Mouse (Mus musculus) neural tube, embryonic 13.5 days (tissue): Measurements from ENCODE around the gene Pip4k2c. TPM values are rescaled to one million over a fixed set of nuclear protein-coding genes. Genes with fewer than 3 reads are reported as not detected.
A peak's percentile ranks its signal among the peaks of the same experiment; 100 is the strongest.
"Not testable (repeated sequence)": the region's sequence is repeated elsewhere in the genome, so short reads cannot be mapped to it uniquely, and the experiment has no call there.

Source experiments
- ATAC-seq: fragments of 200-750 bp; cut with Nextera tagmentation; 2 replicates; pipeline ENCODE4 v1.8.0; 2017; ENCODE audit warnings: low read depth, mild to moderate bottlenecking, moderate TSS enrichment, moderate library complexity
- H3K27ac ChIP-seq: fragments of 300-500 bp; sonication (generic); replicated peaks from 2 replicates; pipeline ENCODE4 v1.5.1; 2015; ENCODE audit warnings: moderate library complexity, mild to moderate bottlenecking, inconsistent platforms
- H3K27me3 ChIP-seq: fragments of 300-500 bp; sonication (generic); 2 replicates; pipeline ENCODE4 v1.6.1; 2015; ENCODE audit warnings: mild to moderate bottlenecking, inconsistent platforms
- H3K36me3 ChIP-seq: fragments of 300-500 bp; sonication (generic); 2 replicates; pipeline ENCODE4 v1.6.1; 2015; ENCODE audit warnings: mild to moderate bottlenecking, inconsistent platforms
- H3K4me1 ChIP-seq: fragments of 300-500 bp; sonication (generic); replicated peaks from 2 replicates; pipeline ENCODE4 v1.6.1; 2015; ENCODE audit warnings: inconsistent platforms
- H3K4me2 ChIP-seq: fragments of 300-500 bp; sonication (generic); 2 replicates; pipeline ENCODE4 v1.6.1; 2015; ENCODE audit warnings: inconsistent platforms, mild to moderate bottlenecking, moderate library complexity
- H3K4me3 ChIP-seq: fragments of 300-500 bp; sonication (generic); 2 replicates; pipeline ENCODE4 v1.5.1; 2015; ENCODE audit warnings: mild to moderate bottlenecking, inconsistent platforms
- H3K9ac ChIP-seq: fragments of 300-500 bp; sonication (generic); 2 replicates; pipeline ENCODE4 v1.6.1; 2015; ENCODE audit warnings: moderate library complexity, mild to moderate bottlenecking, inconsistent platforms
- H3K9me3 ChIP-seq: fragments of 300-500 bp; sonication (generic); 2 replicates; pipeline ENCODE4 v1.6.1; 2016; ENCODE audit warnings: inconsistent platforms
- WGBS: fragments of 180-500 bp; shearing (Covaris S2); methylation state at CpG from one replicate; pipeline ENCODE4 v1.1.7; 2015; 5-methylcytosine and 5-hydroxymethylcytosine counted together
- polyA plus RNA-seq: library from polyadenylated mRNA; unstranded; fragments of >200 nt; fragmentation: Nextera tagmentation; extraction: Ambion mirVana; gene quantifications from 2 replicates; pipeline ENCODE4 v1.2.1, GENCODE M21; 2015

The Pip4k2c gene
- polyA plus RNA-seq, 1 experiment from 2014 or later = 20.2 TPM

- Histone ChIP-seq H3K27ac (peak overlapping the region; percentile 95), H3K9ac (peak overlapping the region; percentile 96), H3K4me3 (peak overlapping the region; percentile 95), H3K27me3 (no peaks in the 10 kb centered on the region), H3K36me3 (peaks cover 54% of the 10 kb centered on the region), H3K4me1 (peaks cover 62% of the 10 kb centered on the region), H3K4me2 (peak overlapping the region; percentile 88), H3K9me3 (no peaks in the 10 kb centered on the region)
- peak; percentile 34 for ATAC-seq
- 18% methylated on average over 22 of the region's 22 CpGs for WGBS
Observed at GRCm38 (mm10) chr10:127194428-127195327, 16.7 kb downstream of the Pip4k2c start.

GRCm38 (mm10) chr10:127193011-127193410 lies 18.4 kb downstream of the Pip4k2c start:
- ATAC-seq = no peak
- Histone ChIP-seq H3K9me3 (no peaks in the 10 kb centered on the region), H3K4me2 (no peak overlapping the region), H3K9ac (no peak overlapping the region), H3K4me1 (peaks cover 75% of the 10 kb centered on the region), H3K27ac (no peak overlapping the region), H3K27me3 (no peaks in the 10 kb centered on the region), H3K4me3 (no peak overlapping the region), H3K36me3 (peaks cover 37% of the 10 kb centered on the region)
- 80% methylated on average over 8 of the region's 9 CpGs for WGBS

GRCm38 (mm10) chr10:127192057-127192328 lies 19.4 kb downstream of the Pip4k2c start:
- H3K4me2 ChIP-seq, ATAC-seq, H3K4me3 ChIP-seq, H3K27ac ChIP-seq, H3K9me3 ChIP-seq, H3K27me3 ChIP-seq, H3K9ac ChIP-seq: not testable (repeated sequence)
- Histone ChIP-seq H3K36me3 (peaks cover 30% of the 10 kb centered on the region), H3K4me1 (peaks cover 79% of the 10 kb centered on the region)
- 75% methylated on average over 1 of the region's 1 CpGs for WGBS

GRCm38 (mm10) chr10:127191191-127192056 lies 20.0 kb downstream of the Pip4k2c start:
- 0 out of 2 replicates have a peak overlapping the region, but pooled peaks have one; percentile 17 for H3K9ac ChIP-seq
- no peaks in the 10 kb centered on the region for H3K9me3 ChIP-seq
- ATAC-seq = no peak
- 78% methylated on average over 19 of the region's 19 CpGs for WGBS
- peaks cover 75% of the 10 kb centered on the region for H3K4me1 ChIP-seq
- H3K27me3 ChIP-seq = peaks cover 3% of the 10 kb centered on the region; the same call in 1 of the 2 replicates
- H3K36me3 ChIP-seq = peaks cover 33% of the 10 kb centered on the region
- H3K4me2 ChIP-seq = 0 out of 2 replicates have a peak overlapping the region, but pooled peaks have one; percentile 85
- no peak overlapping the region for H3K4me3 ChIP-seq
- no peak overlapping the region for H3K27ac ChIP-seq

- Histone ChIP-seq H3K4me1 (peaks cover 69% of the 10 kb centered on the region), H3K36me3 (peaks cover 39% of the 10 kb centered on the region), H3K27ac (peak overlapping the region; percentile 86), H3K27me3 (peaks cover 3% of the 10 kb centered on the region; the same call in 1 of the 2 replicates), H3K9ac (peak overlapping the region; percentile 88), H3K4me3 (peak overlapping the region; percentile 63; the same call in 1 of the 2 replicates), H3K9me3 (no peaks in the 10 kb centered on the region), H3K4me2 (peak overlapping the region; percentile 85)
- WGBS = 37% methylated on average over 14 of the region's 14 CpGs
- ATAC-seq = no peak
Observed at GRCm38 (mm10) chr10:127190398-127191190, 20.8 kb downstream of the Pip4k2c start.

- peak within 1 kb of the TSS; percentile 86 for H3K27ac ChIP-seq
- peak within 1 kb of the TSS; percentile 88 for H3K9ac ChIP-seq
- H3K4me2 ChIP-seq = peak within 1 kb of the TSS; percentile 85
- no peaks in the 10 kb centered on the region for H3K9me3 ChIP-seq
- peaks cover 45% of the 10 kb centered on the region for H3K36me3 ChIP-seq
- 2% methylated on average over 35 of the region's 35 CpGs for WGBS
- peak within 1 kb of the TSS; percentile 63 for H3K4me3 ChIP-seq
- peaks cover 3% of the 10 kb centered on the region for H3K27me3 ChIP-seq
- ATAC-seq = 0 out of 2 replicates have a peak, but pooled peaks have one; percentile 12
- peaks cover 69% of the 10 kb centered on the region for H3K4me1 ChIP-seq
Observed at GRCm38 (mm10) chr10:127189651-127190381, 21.6 kb downstream of the Pip4k2c start, which contains the start of gene Arhgef25. Arhgef25 (minus strand) TSS chr10:127190083.

GRCm38 (mm10) chr10:127189116-127189650 lies 22.2 kb downstream of the Pip4k2c start:
- H3K9me3 ChIP-seq = no peaks in the 10 kb centered on the region
- H3K4me1 ChIP-seq = peaks cover 69% of the 10 kb centered on the region
- H3K4me2 ChIP-seq = peak overlapping the region; percentile 85
- 1% methylated on average over 26 of the region's 26 CpGs for WGBS
- H3K9ac ChIP-seq = peak overlapping the region; percentile 88
- peak overlapping the region; percentile 86 for H3K27ac ChIP-seq
- H3K36me3 ChIP-seq = peaks cover 45% of the 10 kb centered on the region
- peak overlapping the region; percentile 63 for H3K4me3 ChIP-seq
- H3K27me3 ChIP-seq = peaks cover 3% of the 10 kb centered on the region
- peak; percentile 10 for ATAC-seq

GRCm38 (mm10) chr10:127188465-127189115 lies 22.8 kb downstream of the Pip4k2c start:
- peak overlapping the region; percentile 88 for H3K9ac ChIP-seq
- H3K4me2 ChIP-seq = peak overlapping the region; percentile 85
- peaks cover 73% of the 10 kb centered on the region for H3K4me1 ChIP-seq
- WGBS = under 1% methylated on average over 43 of the region's 46 CpGs
- H3K27ac ChIP-seq = peak overlapping the region; percentile 86
- H3K9me3 ChIP-seq = no peaks in the 10 kb centered on the region
- ATAC-seq = peak; percentile 82
- H3K27me3 ChIP-seq = peaks cover 3% of the 10 kb centered on the region
- H3K36me3 ChIP-seq = peaks cover 45% of the 10 kb centered on the region
- peak overlapping the region; percentile 63 for H3K4me3 ChIP-seq

GRCm38 (mm10) chr10:127188079-127188453 lies 23.3 kb downstream of the Pip4k2c start:
- no peaks in the 10 kb centered on the region for H3K9me3 ChIP-seq
- H3K4me3 ChIP-seq = peak overlapping the region; percentile 63
- H3K27ac ChIP-seq = peak overlapping the region; percentile 86
- peaks cover 7% of the 10 kb centered on the region for H3K27me3 ChIP-seq
- H3K36me3 ChIP-seq = peaks cover 44% of the 10 kb centered on the region
- under 1% methylated on average over 10 of the region's 21 CpGs for WGBS
- H3K4me2 ChIP-seq = peak overlapping the region; percentile 85
- peak overlapping the region; percentile 88 for H3K9ac ChIP-seq
- ATAC-seq = peak; percentile 28; the same call in 1 of the 2 replicates
- peaks cover 71% of the 10 kb centered on the region for H3K4me1 ChIP-seq

- H3K9me3 ChIP-seq = no peaks in the 10 kb centered on the region
- peak overlapping the region; percentile 88 for H3K9ac ChIP-seq
- H3K27ac ChIP-seq = peak overlapping the region; percentile 86
- peaks cover 13% of the 10 kb centered on the region for H3K27me3 ChIP-seq
- ATAC-seq = no peak
- H3K36me3 ChIP-seq = peaks cover 44% of the 10 kb centered on the region
- H3K4me1 ChIP-seq = peaks cover 66% of the 10 kb centered on the region
- H3K4me2 ChIP-seq = peak overlapping the region; percentile 85
- peak overlapping the region; percentile 63 for H3K4me3 ChIP-seq
- 20% methylated on average over 10 of the region's 10 CpGs for WGBS
Observed at GRCm38 (mm10) chr10:127187371-127188078, 23.9 kb downstream of the Pip4k2c start.
